Mouse (Mus musculus) myocyte (in vitro differentiated cells): ENCODE measurements at regions not wholly inside any gene's neighbourhood (a gene's known extent, or its start where the extent isn't known, plus 50 kb on each side); places are given as distances from the start of the nearest gene placed in this dataset.

Source experiments
- E2F4 ChIP-seq: IDR thresholded peaks from one replicate; pipeline ENCODE4 v1.6.1; 2011; ENCODE audit warnings: mild to moderate bottlenecking, control low read depth, moderate library complexity; ENCODE audit not compliant: insufficient read depth
- MAX ChIP-seq: IDR thresholded peaks from one replicate; pipeline ENCODE4 v1.6.1; 2011; ENCODE audit warnings: low read depth, mild to moderate bottlenecking, control low read depth
- MYOD1 ChIP-seq, 3 experiments: IDR thresholded peaks; one replicate each; pipeline ENCODE4 v1.6.1; 2011; ENCODE audit warnings: control low read depth in 2 of 3, low read depth in 2 of 3, mild to moderate bottlenecking in 2 of 3, moderate library complexity in 1 of 3; ENCODE audit not compliant: insufficient read length in 2 of 3, control insufficient read depth in 1 of 3
- MYOG ChIP-seq, 3 experiments: IDR thresholded peaks; one replicate each; pipeline ENCODE4 v1.6.1; 2011; ENCODE audit warnings: control low read depth in 2 of 3, low read depth in 2 of 3, mild to moderate bottlenecking in 2 of 3; ENCODE audit not compliant: insufficient read length in 2 of 3, control insufficient read depth in 1 of 3, insufficient read depth in 1 of 3
- POLR2A ChIP-seq: IDR thresholded peaks from one replicate; pipeline ENCODE4 v1.6.1; 2011; ENCODE audit warnings: low read depth, mild to moderate bottlenecking, control low read depth, moderate library complexity; ENCODE audit not compliant: insufficient read length
- POLR2AphosphoS2 ChIP-seq: IDR thresholded peaks from one replicate; pipeline ENCODE4 v1.6.1; 2011; ENCODE audit warnings: low read depth, control low read depth; ENCODE audit not compliant: insufficient read length
- TCF12 ChIP-seq: IDR thresholded peaks from one replicate; pipeline ENCODE4 v1.6.1; 2011; ENCODE audit warnings: mild to moderate bottlenecking, control low read depth; ENCODE audit not compliant: poor library complexity, insufficient read depth, severe bottlenecking
- TCF3 ChIP-seq: IDR thresholded peaks from one replicate; pipeline ENCODE4 v1.6.1; 2011; ENCODE audit warnings: low read depth, control low read depth; ENCODE audit not compliant: insufficient read length
- USF1 ChIP-seq: IDR thresholded peaks from one replicate; pipeline ENCODE4 v1.6.1; 2011; ENCODE audit warnings: low read depth, mild to moderate bottlenecking, control low read depth, moderate library complexity

- TF ChIP-seq POLR2A (no peak), MAX (no peak), MYOG (IDR thresholded peaks at IDR 0.05; ENCODE audit: control insufficient read depth in 1 of 3, insufficient read depth in 1 of 3, insufficient read length in 2 of 3, low read depth in 2 of 3) (no peak), POLR2AphosphoS2 (no peak), TCF12 (no peak), USF1 (no peak), TCF3 (no peak), MYOD1 (IDR thresholded peaks at IDR 0.05; ENCODE audit: control insufficient read depth in 1 of 3, insufficient read length in 2 of 3, low read depth in 2 of 3) (no peak), E2F4 (no peak)
Measured at GRCm38 (mm10) chr5:45292833-45293546, 157.0 kb downstream of the Qdpr start.
